Mouse (Mus musculus) cerebellum, adult 8-10 months (tissue): Measurements from ENCODE around the gene Dhcr7.

ENCODE experiments used
- DNase-seq: peaks from one replicate; pipeline ENCODE4 v3.0.0; 2022

Dhcr7 gene

GRCm38 (mm10) chr7:143822375-143823265, at the start of gene Dhcr7, which contains the start of gene Nadsyn1:
Gene Dhcr7, plus strand, starts transcription at chr7:143823145.
Gene Nadsyn1, minus strand, starts transcription at chr7:143822849.
- peak; percentile 98 for DNase-seq

- no peak for DNase-seq
Observed at GRCm38 (mm10) chr7:143776137-143776536, 46.8 kb upstream of the Dhcr7 start.

GRCm38 (mm10) chr7:143777375-143777774, 45.6 kb upstream of the Dhcr7 start:
- no peak for DNase-seq

- DNase-seq = no peak
Observed at GRCm38 (mm10) chr7:143783378-143783995, 39.5 kb upstream of the Dhcr7 start.

- DNase-seq = peak; percentile 34
Observed at GRCm38 (mm10) chr7:143783996-143784829, 38.7 kb upstream of the Dhcr7 start, which contains the start of gene Mrgpre. Gene Mrgpre, minus strand, starts transcription at chr7:143784500.

GRCm38 (mm10) chr7:143792336-143792985, 30.5 kb upstream of the Dhcr7 start:
- DNase-seq = no peak

- no peak for DNase-seq
Observed at GRCm38 (mm10) chr7:143793121-143793520, 29.8 kb upstream of the Dhcr7 start.

GRCm38 (mm10) chr7:143798783-143799182, 24.2 kb upstream of the Dhcr7 start:
- DNase-seq = no peak

GRCm38 (mm10) chr7:143800770-143801169, 22.2 kb upstream of the Dhcr7 start:
- DNase-seq = no peak

- DNase-seq = no peak
Observed at GRCm38 (mm10) chr7:143801195-143802065, 21.5 kb upstream of the Dhcr7 start.

GRCm38 (mm10) chr7:143805199-143805624, 17.7 kb upstream of the Dhcr7 start:
- no peak for DNase-seq

GRCm38 (mm10) chr7:143808909-143809308, 14.0 kb upstream of the Dhcr7 start:
- DNase-seq = no peak

GRCm38 (mm10) chr7:143819201-143819600, 3.7 kb upstream of the Dhcr7 start:
- DNase-seq = no peak

GRCm38 (mm10) chr7:143821241-143821640, 1.7 kb upstream of the Dhcr7 start:
- no peak for DNase-seq

- DNase-seq = peak; percentile 26
Observed at GRCm38 (mm10) chr7:143823266-143823605, 291 bp downstream of the Dhcr7 start.

GRCm38 (mm10) chr7:143826985-143827384, 4.0 kb downstream of the Dhcr7 start:
- no peak for DNase-seq

- DNase-seq = peak; percentile 91
Observed at GRCm38 (mm10) chr7:143829504-143830331, 6.8 kb downstream of the Dhcr7 start.

- DNase-seq = peak; percentile 25
Observed at GRCm38 (mm10) chr7:143830399-143830798, 7.5 kb downstream of the Dhcr7 start.

- no peak for DNase-seq
Observed at GRCm38 (mm10) chr7:143832196-143832595, 9.3 kb downstream of the Dhcr7 start.

- DNase-seq = no peak
Observed at GRCm38 (mm10) chr7:143832611-143833010, 9.7 kb downstream of the Dhcr7 start.
